Mouse (Mus musculus): ENCODE results near the gene Trpc4ap. TPM values are rescaled to one million over a fixed set of nuclear protein-coding genes. Genes with fewer than 3 reads are reported as not detected.
"Not testable (repeated sequence)": the region's sequence is repeated elsewhere in the genome, so short reads cannot be mapped to it uniquely, and the experiment has no call there.

The Trpc4ap gene
- polyA plus RNA-seq (2014; fragmentation: Nextera tagmentation; extraction: Ambion mirVana) = 127 and 129 TPM in 2 replicates

DNA sequence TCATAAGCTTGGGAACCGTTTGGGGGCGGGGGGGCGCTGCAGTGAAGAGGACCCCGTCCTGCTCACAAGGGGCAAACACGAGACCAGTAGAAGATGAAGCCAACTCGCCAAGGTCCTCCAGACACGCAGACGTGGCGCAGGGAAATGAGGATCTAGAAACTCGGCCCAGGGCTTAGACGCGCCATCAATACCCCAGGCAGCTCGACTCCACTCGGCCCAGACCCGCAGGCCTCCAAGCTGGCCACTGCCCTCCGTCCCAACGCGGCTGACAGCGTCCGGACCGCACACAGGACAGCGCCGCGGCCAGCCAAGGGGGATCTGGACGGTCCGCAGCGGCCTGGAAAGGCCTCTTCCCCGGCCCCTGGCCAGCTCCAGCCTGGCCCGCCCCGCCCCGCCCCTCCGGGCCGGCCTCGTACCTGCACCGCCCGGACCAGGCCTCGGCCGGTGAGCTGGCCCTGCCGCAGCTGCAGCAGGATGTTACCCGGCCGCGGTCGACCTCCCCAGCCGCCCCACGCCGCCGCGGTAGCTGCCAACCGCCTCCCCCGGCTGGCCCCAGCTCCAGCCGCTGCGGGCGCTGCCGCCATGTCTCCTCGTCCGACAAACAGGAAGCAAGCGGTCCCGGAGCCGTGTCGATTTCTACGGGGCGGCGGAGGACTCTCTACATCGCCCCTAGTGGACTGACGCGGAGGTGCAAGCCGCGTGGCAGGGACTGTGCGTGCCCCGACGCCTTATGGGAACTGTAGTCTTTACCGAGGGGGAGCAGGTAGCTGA is at the start of gene Trpc4ap:
Gene Trpc4ap, minus strand, starts transcription at position 662 of the 771 bp plus-strand sequence.
- H3K27me3 ChIP-seq (replicated peaks; ENCODE audit: control insufficient read depth, insufficient read depth, low read length) = no peaks in the 10 kb centered on the region
- peaks cover 3% of the 10 kb centered on the region; the same call in 1 of the 2 replicates for H3K36me3 ChIP-seq (ENCODE audit: control insufficient read depth, insufficient read depth, low read length)
- peak; percentile 100 for DNase-seq (ENCODE audit: low spot score)
- under 1% methylated on average over 62 of the region's 72 CpGs for WGBS
- peak within 1 kb of the TSS; percentile 87 for H3K27ac ChIP-seq (ENCODE audit: low read depth)
- H3K4me3 ChIP-seq (ENCODE audit: low read depth, low read length) = peak within 1 kb of the TSS; percentile 89
- H3K4me2 ChIP-seq (ENCODE audit: low read length) = peak within 1 kb of the TSS; percentile 87
- ATAC-seq (replicated peaks; ENCODE audit: low FRiP score, low TSS enrichment, low read depth) = peak; percentile 94
- peaks cover 13% of the 10 kb centered on the region for H3K4me1 ChIP-seq (replicated peaks; ENCODE audit: control insufficient read depth, insufficient read depth, low read length)
- no peaks in the 10 kb centered on the region for H3K9me3 ChIP-seq (ENCODE audit: control insufficient read depth, low read length)
- peak within 1 kb of the TSS; percentile 91 for H3K9ac ChIP-seq (ENCODE audit: low read length)

DNA sequence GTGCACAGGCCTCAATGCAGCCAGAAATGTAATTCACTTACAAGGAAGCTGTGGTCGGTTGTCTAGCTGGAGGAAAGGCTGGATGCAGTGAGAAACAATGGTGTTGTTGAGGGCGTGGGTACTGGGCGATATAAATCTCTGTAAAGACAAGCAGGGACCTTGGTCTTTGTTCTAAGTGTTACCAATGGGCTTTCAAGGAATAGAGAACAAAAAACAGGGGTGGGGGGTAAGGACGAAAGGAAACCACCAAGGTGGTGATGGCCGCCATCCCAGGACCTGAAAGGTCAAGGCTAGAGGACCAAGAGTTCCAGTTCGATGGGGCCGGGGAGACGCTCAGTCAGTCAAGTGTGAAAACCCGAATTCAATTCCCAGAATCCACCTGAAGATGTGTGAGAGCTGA is 45.6 kb upstream of the Trpc4ap start:
- no peak overlapping the region for H3K4me2 ChIP-seq (ENCODE audit: low read length)
- no peaks in the 10 kb centered on the region for H3K27me3 ChIP-seq (replicated peaks; ENCODE audit: control insufficient read depth, insufficient read depth, low read length)
- no peaks in the 10 kb centered on the region for H3K4me1 ChIP-seq (replicated peaks; ENCODE audit: control insufficient read depth, insufficient read depth, low read length)
- no peak for DNase-seq (ENCODE audit: low spot score)
- no peak overlapping the region for H3K27ac ChIP-seq (ENCODE audit: low read depth)
- ATAC-seq (replicated peaks; ENCODE audit: low FRiP score, low TSS enrichment, low read depth) = no peak
- WGBS = 79% methylated on average over 9 of the region's 9 CpGs
- H3K36me3 ChIP-seq (ENCODE audit: control insufficient read depth, insufficient read depth, low read length) = no peaks in the 10 kb centered on the region
- H3K9me3 ChIP-seq (ENCODE audit: control insufficient read depth, low read length) = no peaks in the 10 kb centered on the region
- no peak overlapping the region for H3K4me3 ChIP-seq (ENCODE audit: low read depth, low read length)
- H3K9ac ChIP-seq (ENCODE audit: low read length) = no peak overlapping the region

DNA sequence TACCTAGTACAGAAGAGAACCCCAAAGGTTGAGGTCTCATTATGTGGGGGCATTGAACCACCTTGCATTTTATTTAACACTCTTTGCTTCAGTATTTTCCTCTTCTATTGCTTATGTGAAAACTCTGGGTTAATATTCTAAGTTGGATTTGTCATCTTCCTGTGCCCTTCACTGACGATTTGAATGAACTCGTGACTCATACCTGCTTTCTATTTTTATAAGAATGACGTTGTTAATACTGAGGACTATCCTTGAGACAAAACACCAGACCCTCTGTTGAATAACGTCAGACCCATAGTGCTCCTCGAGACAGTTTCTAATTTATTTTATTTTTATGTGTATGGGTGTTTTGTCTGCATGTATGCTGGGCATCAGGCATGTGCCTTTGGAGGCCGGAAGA is 44.8 kb upstream of the Trpc4ap start:
- H3K27ac ChIP-seq (ENCODE audit: low read depth) = no peak overlapping the region
- WGBS = 75% methylated on average over 6 of the region's 6 CpGs

DNA sequence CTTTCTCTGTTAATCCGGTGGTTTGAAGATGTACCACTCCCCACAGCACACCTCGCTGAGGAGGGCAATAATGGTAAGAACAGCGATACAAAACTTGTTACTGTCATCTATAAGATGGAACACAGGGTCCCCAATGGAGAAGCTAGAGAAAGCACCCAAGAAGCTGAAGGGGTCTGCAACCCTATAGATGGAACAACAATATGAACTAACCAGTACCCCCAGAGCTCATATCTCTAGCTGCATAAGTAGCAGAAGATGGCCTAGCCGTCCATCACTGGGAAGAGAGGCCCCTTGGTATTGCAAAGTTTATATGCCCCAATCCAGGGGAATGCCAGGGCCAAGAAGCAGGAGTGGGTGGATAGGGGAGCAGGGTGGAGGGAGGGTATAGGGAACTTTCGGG is 43.6 kb upstream of the Trpc4ap start, which contains the start of gene Gm17581:
Gene Gm17581, minus strand, starts transcription at position 101 of the 400 bp plus-strand sequence.
- H3K4me2 ChIP-seq (ENCODE audit: low read length); ATAC-seq (replicated peaks; ENCODE audit: low FRiP score, low TSS enrichment, low read depth); H3K36me3 ChIP-seq (ENCODE audit: control insufficient read depth, insufficient read depth, low read length); H3K4me1 ChIP-seq (replicated peaks; ENCODE audit: control insufficient read depth, insufficient read depth, low read length); H3K9ac ChIP-seq (ENCODE audit: low read length); H3K27ac ChIP-seq (ENCODE audit: low read depth); H3K27me3 ChIP-seq (replicated peaks; ENCODE audit: control insufficient read depth, insufficient read depth, low read length); H3K4me3 ChIP-seq (ENCODE audit: low read depth, low read length); DNase-seq (ENCODE audit: low spot score); H3K9me3 ChIP-seq (ENCODE audit: control insufficient read depth, low read length): not testable (repeated sequence)
- 83% methylated on average over 5 of the region's 5 CpGs for WGBS

More for the DNA sequence above, 44.8 kb upstream of the Trpc4ap start:
- no peaks in the 10 kb centered on the region for H3K36me3 ChIP-seq (ENCODE audit: control insufficient read depth, insufficient read depth, low read length)
- H3K4me3 ChIP-seq (ENCODE audit: low read depth, low read length) = no peak overlapping the region
- no peaks in the 10 kb centered on the region for H3K9me3 ChIP-seq (ENCODE audit: control insufficient read depth, low read length)
- no peak overlapping the region for H3K4me2 ChIP-seq (ENCODE audit: low read length)
- H3K27me3 ChIP-seq (replicated peaks; ENCODE audit: control insufficient read depth, insufficient read depth, low read length) = no peaks in the 10 kb centered on the region
- DNase-seq (ENCODE audit: low spot score) (no peak), ATAC-seq (replicated peaks; ENCODE audit: low FRiP score, low TSS enrichment, low read depth) (no peak)
- H3K9ac ChIP-seq (ENCODE audit: low read length) = no peak overlapping the region
- no peaks in the 10 kb centered on the region for H3K4me1 ChIP-seq (replicated peaks; ENCODE audit: control insufficient read depth, insufficient read depth, low read length)

DNA sequence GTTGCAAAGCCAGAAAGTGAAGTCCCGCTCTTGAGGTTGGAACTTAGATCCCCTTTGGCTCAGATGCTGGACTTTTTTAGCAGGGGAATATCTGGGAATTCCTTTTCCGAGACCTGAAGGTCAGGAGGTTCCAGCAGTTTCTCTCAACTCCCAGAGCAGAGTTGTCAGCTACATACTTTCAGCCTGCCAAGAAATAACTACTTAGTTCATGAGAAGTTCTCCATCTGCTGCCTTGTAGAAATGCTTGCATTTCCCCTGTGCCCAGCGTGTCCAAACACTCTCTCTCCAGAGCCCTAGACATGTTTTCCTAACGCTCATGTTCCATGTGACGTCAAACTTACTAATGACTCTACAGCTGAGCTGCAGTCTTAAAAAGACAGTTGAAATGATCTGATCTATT is 42.9 kb upstream of the Trpc4ap start:
- no peaks in the 10 kb centered on the region for H3K36me3 ChIP-seq (ENCODE audit: control insufficient read depth, insufficient read depth, low read length)
- no peak overlapping the region for H3K4me3 ChIP-seq (ENCODE audit: low read depth, low read length)
- no peak for DNase-seq (ENCODE audit: low spot score)
- H3K4me2 ChIP-seq (ENCODE audit: low read length) = no peak overlapping the region
- H3K4me1 ChIP-seq (replicated peaks; ENCODE audit: control insufficient read depth, insufficient read depth, low read length) = no peaks in the 10 kb centered on the region
- H3K9me3 ChIP-seq (ENCODE audit: control insufficient read depth, low read length) = no peaks in the 10 kb centered on the region
- WGBS = 63% methylated on average over 5 of the region's 5 CpGs
- no peak overlapping the region for H3K27ac ChIP-seq (ENCODE audit: low read depth)
- H3K9ac ChIP-seq (ENCODE audit: low read length) = no peak overlapping the region
- no peaks in the 10 kb centered on the region for H3K27me3 ChIP-seq (replicated peaks; ENCODE audit: control insufficient read depth, insufficient read depth, low read length)
- ATAC-seq (replicated peaks; ENCODE audit: low FRiP score, low TSS enrichment, low read depth) = no peak

DNA sequence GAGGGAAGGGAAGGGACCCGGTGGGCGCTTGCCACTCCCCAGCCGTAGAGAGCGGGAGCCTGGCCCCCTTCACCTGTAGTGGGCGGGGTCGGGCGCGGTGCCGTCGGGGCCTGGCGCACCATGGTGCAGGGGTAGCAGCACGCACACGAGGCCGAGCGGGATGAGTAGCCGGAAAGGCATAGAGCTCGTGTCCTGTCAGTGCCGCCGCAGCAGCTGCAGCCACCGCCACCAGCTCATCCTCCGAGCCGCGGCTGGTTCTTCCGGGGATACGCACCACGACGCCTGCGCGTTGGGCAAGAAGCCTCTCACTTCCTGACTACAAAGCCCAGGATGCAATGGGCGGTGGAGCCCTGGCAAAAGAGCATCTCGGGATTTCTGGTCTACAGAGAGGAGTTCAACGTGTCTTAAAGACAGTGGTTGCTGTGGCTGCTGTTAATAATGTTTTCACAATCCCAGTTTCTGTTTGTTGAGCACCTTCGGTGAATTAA is 37.0 kb upstream of the Trpc4ap start, which contains the start of gene Edem2:
Gene Edem2, minus strand, starts transcription at position 318 of the 488 bp plus-strand sequence.
- Histone ChIP-seq H3K9me3 (ENCODE audit: control insufficient read depth, low read length) (no peaks in the 10 kb centered on the region), H3K27ac (ENCODE audit: low read depth) (no peak within 1 kb of the TSS), H3K27me3 (replicated peaks; ENCODE audit: control insufficient read depth, insufficient read depth, low read length) (no peaks in the 10 kb centered on the region), H3K36me3 (ENCODE audit: control insufficient read depth, insufficient read depth, low read length) (no peaks in the 10 kb centered on the region), H3K4me3 (ENCODE audit: low read depth, low read length) (peak within 1 kb of the TSS; percentile 65), H3K4me2 (ENCODE audit: low read length) (peak within 1 kb of the TSS; percentile 96), H3K4me1 (replicated peaks; ENCODE audit: control insufficient read depth, insufficient read depth, low read length) (no peaks in the 10 kb centered on the region; the same call in 1 of the 2 replicates), H3K9ac (ENCODE audit: low read length) (peak within 1 kb of the TSS; percentile 58)
- under 1% methylated on average over 29 of the region's 33 CpGs for WGBS
- ATAC-seq (replicated peaks; ENCODE audit: low FRiP score, low TSS enrichment, low read depth) (peak; percentile 89), DNase-seq (ENCODE audit: low spot score) (peak; percentile 91)

DNA sequence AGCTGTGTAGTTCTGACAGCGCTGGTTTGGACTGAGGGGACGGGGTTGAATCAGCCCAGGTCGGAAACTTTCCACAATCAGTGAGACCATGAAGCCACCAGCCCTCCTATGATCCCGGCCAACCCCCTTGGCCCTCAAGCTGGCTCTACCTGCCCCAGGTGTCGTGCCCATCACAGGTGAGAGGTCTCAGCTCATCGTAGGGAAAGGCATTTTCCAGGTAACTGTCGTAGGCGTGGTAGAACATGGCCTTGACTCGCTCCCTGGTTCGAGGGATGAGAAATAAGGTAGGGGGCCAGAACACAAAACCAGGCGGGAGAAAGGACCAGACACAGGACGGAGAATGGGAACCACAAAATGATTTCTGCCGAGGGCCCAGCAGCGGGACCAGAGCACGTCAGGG is 36.6 kb upstream of the Trpc4ap start:
- Histone ChIP-seq H3K27me3 (replicated peaks; ENCODE audit: control insufficient read depth, insufficient read depth, low read length) (no peaks in the 10 kb centered on the region), H3K27ac (ENCODE audit: low read depth) (no peak overlapping the region), H3K4me3 (ENCODE audit: low read depth, low read length) (peak overlapping the region; percentile 65), H3K4me2 (ENCODE audit: low read length) (peak overlapping the region; percentile 96), H3K4me1 (replicated peaks; ENCODE audit: control insufficient read depth, insufficient read depth, low read length) (no peaks in the 10 kb centered on the region; the same call in 1 of the 2 replicates), H3K9ac (ENCODE audit: low read length) (peak overlapping the region; percentile 58), H3K9me3 (ENCODE audit: control insufficient read depth, low read length) (no peaks in the 10 kb centered on the region), H3K36me3 (ENCODE audit: control insufficient read depth, insufficient read depth, low read length) (no peaks in the 10 kb centered on the region)
- WGBS = 4% methylated on average over 15 of the region's 15 CpGs
- ATAC-seq (replicated peaks; ENCODE audit: low FRiP score, low TSS enrichment, low read depth) (no peak; the same call in 1 of the 2 replicates), DNase-seq (ENCODE audit: low spot score) (no peak)

DNA sequence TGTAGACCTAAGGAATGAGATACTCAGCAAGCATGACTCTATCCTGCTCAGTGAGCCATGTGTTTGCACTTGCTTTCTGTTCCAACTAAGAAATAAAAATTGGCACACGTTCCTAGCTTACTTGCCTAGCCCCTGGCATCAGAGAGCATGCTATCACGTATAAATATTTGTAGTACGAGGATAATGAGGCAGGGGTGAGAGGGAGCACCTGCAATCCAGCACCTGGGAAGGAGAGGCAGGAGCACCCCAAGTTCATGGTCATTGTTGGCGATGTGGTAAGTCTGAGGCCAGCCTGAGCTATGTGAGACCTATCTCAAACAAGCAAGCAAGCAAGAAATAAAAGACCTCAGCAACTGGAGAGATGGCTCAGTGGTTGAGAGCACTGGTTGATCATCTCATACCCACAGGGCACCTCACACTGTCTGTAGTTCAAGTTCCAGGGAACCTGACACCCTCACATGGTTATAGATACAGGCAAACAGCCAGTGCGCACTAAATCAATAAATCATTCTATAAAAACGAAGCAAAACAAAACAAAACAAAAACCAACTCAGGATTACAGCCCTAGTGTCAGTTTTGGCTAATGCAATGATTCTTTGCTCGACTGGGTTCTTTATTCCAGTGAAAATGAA is 35.7 kb upstream of the Trpc4ap start:
- no peak for ATAC-seq (replicated peaks; ENCODE audit: low FRiP score, low TSS enrichment, low read depth)
- no peaks in the 10 kb centered on the region for H3K36me3 ChIP-seq (ENCODE audit: control insufficient read depth, insufficient read depth, low read length)
- no peak for DNase-seq (ENCODE audit: low spot score)
- 62% methylated on average over 7 of the region's 7 CpGs for WGBS
- H3K9me3 ChIP-seq (ENCODE audit: control insufficient read depth, low read length) = no peaks in the 10 kb centered on the region
- H3K4me1 ChIP-seq (replicated peaks; ENCODE audit: control insufficient read depth, insufficient read depth, low read length) = no peaks in the 10 kb centered on the region; the same call in 1 of the 2 replicates
- H3K9ac ChIP-seq (ENCODE audit: low read length) = no peak overlapping the region
- no peaks in the 10 kb centered on the region for H3K27me3 ChIP-seq (replicated peaks; ENCODE audit: control insufficient read depth, insufficient read depth, low read length)
- H3K27ac ChIP-seq (ENCODE audit: low read depth) = no peak overlapping the region
- no peak overlapping the region for H3K4me3 ChIP-seq (ENCODE audit: low read depth, low read length)
- H3K4me2 ChIP-seq (ENCODE audit: low read length) = peak overlapping the region; percentile 96; the same call in 1 of the 2 replicates
